In genomic region chr4:125960704-125961279, GRCm38 (mm10) we compare ENCODE assay signal across 25 mouse cellular contexts.
A peak's percentile ranks its signal among the peaks of the same experiment; 100 is the strongest.
DNase-seq lines count a peak whose midpoint lies in the region; ATAC-seq and TF ChIP-seq lines count a peak whose summit lies in the region.
"Had no signal": no experiment of that assay in that cellular context is flagged by ENCODE, and none has a peak within 500 bp of the region (broad histone marks: within the 10 kb centered on the region; RNA-seq: fewer than 3 reads in every experiment).

No protein-coding gene starts in this region.

- no peak overlapping the region for H3K4me3 ChIP-seq in hindbrain, embryonic 13.5 days
- no peak overlapping the region for H3K4me3 ChIP-seq in hindbrain, postnatal 0 days (ENCODE audit: low read length)
- no peak overlapping the region for H3K4me3 ChIP-seq in kidney, embryonic 16.5 days (ENCODE audit: low read length)
- H3K4me3 ChIP-seq: forebrain, embryonic 10.5 days; forebrain, embryonic 13.5 days; gastrocnemius, adult 2 months; heart, embryonic 12.5 days; heart, embryonic 15.5 days; hindbrain, embryonic 10.5 days had no signal

- H3K9me3 ChIP-seq in hindbrain, embryonic 13.5 days = no peaks in the 10 kb centered on the region
- no peaks in the 10 kb centered on the region for H3K9me3 ChIP-seq in hindbrain, postnatal 0 days (ENCODE audit: low read length)
- no peaks in the 10 kb centered on the region for H3K9me3 ChIP-seq in kidney, embryonic 16.5 days (ENCODE audit: low read length)
- H3K9me3 ChIP-seq: forebrain, embryonic 10.5 days; forebrain, embryonic 13.5 days; heart, embryonic 12.5 days; heart, embryonic 15.5 days; hindbrain, embryonic 10.5 days had no signal

- H3K27ac ChIP-seq in hindbrain, embryonic 13.5 days = no peak overlapping the region
- H3K27ac ChIP-seq in hindbrain, postnatal 0 days = no peak overlapping the region
- no peak overlapping the region for H3K27ac ChIP-seq in kidney, embryonic 16.5 days (ENCODE audit: low read length)
- H3K27ac ChIP-seq: forebrain, embryonic 10.5 days; forebrain, embryonic 13.5 days; gastrocnemius, adult 2 months; heart, embryonic 15.5 days; hindbrain, embryonic 10.5 days; hindbrain, embryonic 14.5 days had no signal

- DNase-seq in hindbrain, postnatal 0 days (ENCODE audit: low spot score) = no peak
- DNase-seq in kidney, postnatal 25 days = no peak
- peak; percentile 59 for DNase-seq in retina, postnatal 1 day
- no peak for DNase-seq in retina, embryonic 14.5 days (ENCODE audit: low spot score)
- DNase-seq in layer of hippocampus, postnatal 10 days (ENCODE audit: low spot score in 2 of 2) = no peak
- DNase-seq in yolk sac, embryonic 10.5 days (ENCODE audit: low spot score) = no peak
- DNase-seq: adrenal gland, postnatal 10 days; adrenal gland, postnatal 36 days; cerebellum, adult 18-20 months; cerebellum, adult 9-10 months; gastrocnemius, adult 2 months; gastrocnemius, postnatal 25 days; heart, adult 18-20 months; heart, postnatal 10 days; heart, postnatal 36 days had no signal

- H3K27me3 ChIP-seq in hindbrain, embryonic 13.5 days = peaks cover 8% of the 10 kb centered on the region
- no peaks in the 10 kb centered on the region for H3K27me3 ChIP-seq in hindbrain, postnatal 0 days (ENCODE audit: insufficient read depth, low read length)
- H3K27me3 ChIP-seq in kidney, embryonic 16.5 days (ENCODE audit: insufficient read depth, low read length) = no peaks in the 10 kb centered on the region

- H3K4me2 ChIP-seq in hindbrain, embryonic 13.5 days = no peak overlapping the region
- H3K4me2 ChIP-seq in hindbrain, postnatal 0 days (ENCODE audit: low read depth, low read length) = no peak overlapping the region
- H3K4me2 ChIP-seq in kidney, embryonic 16.5 days (replicated peaks; ENCODE audit: low read depth, low read length) = no peak overlapping the region
- H3K4me2 ChIP-seq: forebrain, embryonic 13.5 days; heart, embryonic 12.5 days; heart, embryonic 15.5 days; hindbrain, embryonic 14.5 days had no signal

- ATAC-seq in hindbrain, embryonic 13.5 days (ENCODE audit: low FRiP score) = 0 out of 2 replicates have a peak, but pooled peaks have one; percentile 5
- ATAC-seq in hindbrain, postnatal 0 days = no peak
- ATAC-seq in kidney, embryonic 16.5 days (ENCODE audit: low FRiP score, low TSS enrichment) = peak; percentile 82
- ATAC-seq: forebrain, embryonic 13.5 days; forebrain, embryonic 16.5 days; Patski had no signal

- no peak for TF ChIP-seq CTCF in hindbrain, postnatal 0 days (IDR thresholded peaks at IDR 0.05; ENCODE audit: low read depth)

- peaks cover 21% of the 10 kb centered on the region for H3K4me1 ChIP-seq in hindbrain, embryonic 13.5 days (replicated peaks)
- H3K4me1 ChIP-seq in hindbrain, postnatal 0 days (ENCODE audit: insufficient read depth, low read length) = no peaks in the 10 kb centered on the region
- H3K4me1 ChIP-seq in kidney, embryonic 16.5 days (ENCODE audit: insufficient read depth, low read length) = 0 out of 2 replicates have a peak, but pooled peaks cover 3% of the 10 kb centered on the region
- H3K4me1 ChIP-seq: heart, embryonic 12.5 days; heart, embryonic 15.5 days had no signal

- no peak overlapping the region for H3K9ac ChIP-seq in hindbrain, embryonic 13.5 days
- no peak overlapping the region for H3K9ac ChIP-seq in hindbrain, postnatal 0 days (replicated peaks; ENCODE audit: low read length)
- no peak overlapping the region for H3K9ac ChIP-seq in kidney, embryonic 16.5 days (replicated peaks; ENCODE audit: low read length)
- H3K9ac ChIP-seq: forebrain, embryonic 13.5 days; heart, embryonic 12.5 days; heart, embryonic 15.5 days; hindbrain, embryonic 14.5 days had no signal

- WGBS in hindbrain, embryonic 13.5 days = 58% methylated on average over 8 of the region's 8 CpGs
- WGBS in hindbrain, postnatal 0 days = 61% methylated on average over 8 of the region's 8 CpGs
- WGBS in kidney, embryonic 16.5 days = 11% methylated on average over 8 of the region's 8 CpGs

- no peaks in the 10 kb centered on the region for H3K36me3 ChIP-seq in hindbrain, embryonic 13.5 days
- no peaks in the 10 kb centered on the region for H3K36me3 ChIP-seq in hindbrain, postnatal 0 days (ENCODE audit: insufficient read depth, low read length)
- H3K36me3 ChIP-seq in kidney, embryonic 16.5 days (ENCODE audit: insufficient read depth, low read length) = no peaks in the 10 kb centered on the region
- H3K36me3 ChIP-seq: forebrain, embryonic 10.5 days; heart, embryonic 12.5 days; heart, embryonic 15.5 days; hindbrain, embryonic 10.5 days had no signal
